Mouse (Mus musculus): Measurements from ENCODE around the gene Wfdc12. TPM values are rescaled to one million over a fixed set of nuclear protein-coding genes. Genes with fewer than 3 reads are reported as not detected.
"Not testable (repeated sequence)": the region's sequence is repeated elsewhere in the genome, so short reads cannot be mapped to it uniquely, and the experiment has no call there.

Wfdc12 gene
- polyA plus RNA-seq, 1 experiment, result 0.42 TPM

DNA sequence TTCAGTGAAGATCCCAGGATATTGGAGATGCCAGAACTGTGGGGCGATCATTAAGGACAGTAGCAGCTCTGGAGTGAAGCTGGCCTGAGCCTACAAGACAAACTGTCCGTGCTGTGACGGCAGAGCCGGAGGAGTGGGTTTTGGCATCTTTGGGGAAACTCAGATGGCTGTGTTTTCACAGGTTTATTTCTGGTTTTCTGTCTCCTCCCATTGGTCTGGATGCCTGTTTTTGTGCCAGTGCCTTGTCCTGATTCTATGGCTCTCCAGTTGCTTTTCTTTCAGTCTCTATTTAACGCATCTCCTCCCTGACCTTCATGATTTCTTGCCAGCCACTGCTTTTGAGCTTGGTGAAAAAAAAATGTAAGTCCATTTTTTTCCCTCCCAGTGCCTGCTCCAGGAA, 22.3 kb upstream of the Wfdc12 start:
- 93% methylated on average over 5 of the region's 5 CpGs for WGBS
- Histone ChIP-seq H3K27ac (ENCODE audit: control insufficient read depth, insufficient read depth, low read length) (no peak overlapping the region), H3K27me3 (ENCODE audit: control insufficient read depth, insufficient read depth, low read length) (no peaks in the 10 kb centered on the region), H3K36me3 (ENCODE audit: control insufficient read depth, insufficient read depth, low read length) (no peaks in the 10 kb centered on the region), H3K4me3 (ENCODE audit: control insufficient read depth, insufficient read depth, low read length) (no peak overlapping the region), H3K4me1 (replicated peaks; ENCODE audit: control insufficient read depth, insufficient read depth, low read length) (no peaks in the 10 kb centered on the region)
- no peak for DNase-seq
- TF ChIP-seq CTCF (IDR thresholded peaks at IDR 0.05; ENCODE audit: borderline replicate concordance, control insufficient read depth, extremely low read depth, insufficient read depth, low read length, poor library complexity) (no peak), POLR2A (IDR thresholded peaks at IDR 0.05; ENCODE audit: control insufficient read depth, extremely low read depth, insufficient read depth, low read length, poor library complexity) (no peak)

DNA sequence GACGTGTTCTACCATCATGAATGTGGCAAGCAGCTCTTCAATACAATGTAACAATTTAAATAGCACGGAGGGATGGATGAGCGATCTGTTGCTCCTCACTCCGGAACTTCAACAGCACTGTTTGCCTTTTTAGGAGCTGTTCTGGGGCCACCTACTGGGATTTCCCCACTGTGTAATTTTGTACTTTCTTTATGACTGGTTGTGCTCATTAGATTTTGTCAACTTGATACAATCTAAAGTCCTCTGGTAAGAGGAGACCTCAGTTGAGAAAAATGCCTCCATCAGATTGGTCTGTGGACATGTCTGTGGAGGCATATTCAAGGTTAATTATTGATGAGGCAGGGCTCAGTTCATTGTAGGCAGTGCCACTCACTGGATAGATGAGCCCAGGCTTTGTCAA, 20.5 kb upstream of the Wfdc12 start:
- no peaks in the 10 kb centered on the region for H3K36me3 ChIP-seq (ENCODE audit: control insufficient read depth, insufficient read depth, low read length)
- H3K27me3 ChIP-seq (ENCODE audit: control insufficient read depth, insufficient read depth, low read length), result no peaks in the 10 kb centered on the region
- TF ChIP-seq POLR2A (IDR thresholded peaks at IDR 0.05; ENCODE audit: control insufficient read depth, extremely low read depth, insufficient read depth, low read length, poor library complexity) (no peak), CTCF (IDR thresholded peaks at IDR 0.05; ENCODE audit: borderline replicate concordance, control insufficient read depth, extremely low read depth, insufficient read depth, low read length, poor library complexity) (no peak)
- DNase-seq, result no peak
- no peak overlapping the region for H3K4me3 ChIP-seq (ENCODE audit: control insufficient read depth, insufficient read depth, low read length)
- H3K4me1 ChIP-seq (replicated peaks; ENCODE audit: control insufficient read depth, insufficient read depth, low read length), result no peaks in the 10 kb centered on the region
- no peak overlapping the region for H3K27ac ChIP-seq (ENCODE audit: control insufficient read depth, insufficient read depth, low read length)
- WGBS, result 90% methylated on average over 4 of the region's 4 CpGs

DNA sequence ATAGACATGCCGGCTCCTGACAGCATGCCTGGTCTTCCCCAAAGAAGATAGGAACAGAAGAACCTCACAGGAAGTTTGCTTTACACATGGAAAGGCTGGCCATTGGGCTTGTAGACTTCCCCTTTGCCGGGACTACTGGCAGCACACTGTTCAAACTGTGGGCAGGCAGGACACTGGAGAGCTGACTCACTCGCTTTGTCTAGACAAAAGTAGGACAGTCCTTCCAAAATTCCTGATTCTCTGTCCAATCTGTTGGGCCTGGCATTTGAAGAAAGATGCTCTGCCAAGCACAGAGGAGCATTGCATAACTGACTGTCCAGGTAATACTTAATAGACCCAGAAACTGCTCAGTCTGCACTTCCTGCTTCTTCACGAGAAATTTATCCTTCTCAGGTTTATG, 16.3 kb upstream of the Wfdc12 start:
- no peak for DNase-seq
- TF ChIP-seq CTCF (IDR thresholded peaks at IDR 0.05; ENCODE audit: borderline replicate concordance, control insufficient read depth, extremely low read depth, insufficient read depth, low read length, poor library complexity), result no peak
- no peak for TF ChIP-seq POLR2A (IDR thresholded peaks at IDR 0.05; ENCODE audit: control insufficient read depth, extremely low read depth, insufficient read depth, low read length, poor library complexity)
- Histone ChIP-seq H3K4me1 (replicated peaks; ENCODE audit: control insufficient read depth, insufficient read depth, low read length) (no peaks in the 10 kb centered on the region), H3K4me3 (ENCODE audit: control insufficient read depth, insufficient read depth, low read length) (no peak overlapping the region), H3K27ac (ENCODE audit: control insufficient read depth, insufficient read depth, low read length) (no peak overlapping the region), H3K27me3 (ENCODE audit: control insufficient read depth, insufficient read depth, low read length) (no peaks in the 10 kb centered on the region), H3K36me3 (ENCODE audit: control insufficient read depth, insufficient read depth, low read length) (no peaks in the 10 kb centered on the region)
- 49% methylated on average over 4 of the region's 4 CpGs for WGBS

DNA sequence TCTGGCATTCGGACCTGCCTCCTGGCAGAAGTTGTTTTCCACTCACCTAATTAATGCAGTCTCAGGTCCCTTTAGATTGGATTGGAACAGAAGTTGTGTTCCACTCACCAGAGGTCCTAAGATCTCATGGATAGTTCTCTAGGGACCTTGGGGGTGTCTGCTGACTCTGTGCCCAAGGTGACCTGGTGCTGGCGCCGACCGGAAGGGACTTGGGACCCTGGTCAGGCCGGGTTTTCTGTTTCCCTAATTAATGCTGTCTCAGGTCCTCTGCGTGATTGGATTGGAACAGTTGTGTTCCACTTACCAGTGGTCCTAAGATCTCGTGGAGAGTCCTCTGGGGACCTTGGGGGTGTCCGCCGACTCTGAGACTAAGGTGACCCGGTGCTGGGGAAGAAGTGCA, 15.6 kb upstream of the Wfdc12 start:
- H3K4me3 ChIP-seq (ENCODE audit: control insufficient read depth, insufficient read depth, low read length); DNase-seq; H3K27me3 ChIP-seq (ENCODE audit: control insufficient read depth, insufficient read depth, low read length); H3K36me3 ChIP-seq (ENCODE audit: control insufficient read depth, insufficient read depth, low read length); H3K4me1 ChIP-seq (replicated peaks; ENCODE audit: control insufficient read depth, insufficient read depth, low read length); H3K27ac ChIP-seq (ENCODE audit: control insufficient read depth, insufficient read depth, low read length): not testable (repeated sequence)
- 95% methylated on average over 10 of the region's 10 CpGs for WGBS

DNA sequence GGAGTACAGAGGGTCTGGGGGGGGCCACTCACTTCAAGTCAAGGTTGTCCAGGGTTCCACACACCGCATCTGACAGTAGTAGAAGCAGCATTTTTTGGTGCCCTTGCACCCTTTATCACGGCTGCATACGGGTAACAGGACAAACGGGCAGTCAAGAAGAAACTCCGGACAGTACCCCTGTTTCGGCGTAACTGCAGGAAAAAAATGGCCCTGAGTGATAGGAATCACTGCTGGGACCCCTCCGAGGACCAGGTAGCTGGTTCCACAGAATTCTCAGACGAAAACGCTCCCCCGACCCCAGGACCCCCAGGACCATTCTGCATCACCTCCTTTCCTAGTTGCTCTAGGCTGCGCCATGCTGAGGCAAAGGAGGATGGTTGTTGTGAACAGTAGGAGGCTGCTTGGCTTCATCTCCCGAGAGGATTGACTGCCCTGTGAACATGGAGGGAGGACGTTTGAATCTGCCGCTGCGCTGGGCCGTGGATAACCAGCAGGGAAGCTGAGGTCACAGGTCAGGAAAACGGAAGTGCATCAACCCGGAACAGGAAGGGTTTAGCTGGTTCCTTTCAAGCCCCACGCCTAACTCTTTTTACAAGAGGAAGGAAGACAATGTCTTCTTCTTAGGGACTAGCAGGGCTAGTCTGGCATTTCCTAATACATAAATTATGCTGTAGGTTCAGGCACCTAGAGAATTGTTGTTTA, 9.4 kb upstream of the Wfdc12 start, which contains the start of gene Wfdc15a:
Gene Wfdc15a (minus strand): TSS at position 505 of the 702 bp plus-strand sequence.
- H3K27ac ChIP-seq (ENCODE audit: control insufficient read depth, insufficient read depth, low read length), result no peak within 1 kb of the TSS
- H3K4me3 ChIP-seq (ENCODE audit: control insufficient read depth, insufficient read depth, low read length), result no peak within 1 kb of the TSS
- no peaks in the 10 kb centered on the region for H3K4me1 ChIP-seq (replicated peaks; ENCODE audit: control insufficient read depth, insufficient read depth, low read length)
- DNase-seq, result no peak
- H3K27me3 ChIP-seq (ENCODE audit: control insufficient read depth, insufficient read depth, low read length), result no peaks in the 10 kb centered on the region
- no peak for TF ChIP-seq CTCF (IDR thresholded peaks at IDR 0.05; ENCODE audit: borderline replicate concordance, control insufficient read depth, extremely low read depth, insufficient read depth, low read length, poor library complexity)
- no peak for TF ChIP-seq POLR2A (IDR thresholded peaks at IDR 0.05; ENCODE audit: control insufficient read depth, extremely low read depth, insufficient read depth, low read length, poor library complexity)
- no peaks in the 10 kb centered on the region for H3K36me3 ChIP-seq (ENCODE audit: control insufficient read depth, insufficient read depth, low read length)
- WGBS, result 85% methylated on average over 20 of the region's 20 CpGs

DNA sequence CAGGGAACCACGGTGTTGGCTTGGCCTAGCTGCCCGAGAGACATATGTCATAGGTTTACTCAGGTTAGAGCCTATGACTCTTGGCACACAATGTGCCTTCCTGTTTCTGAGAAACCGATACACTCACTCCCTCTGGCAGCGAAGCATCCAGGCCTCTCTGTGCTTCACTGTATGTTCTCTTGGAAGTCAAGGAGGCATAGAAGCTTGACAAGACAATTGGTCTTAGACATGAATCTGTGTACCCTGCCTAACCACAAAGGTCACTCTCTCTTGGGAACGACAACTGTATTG, 6.2 kb upstream of the Wfdc12 start:
- DNase-seq, result no peak
- no peak overlapping the region for H3K4me3 ChIP-seq (ENCODE audit: control insufficient read depth, insufficient read depth, low read length)
- TF ChIP-seq POLR2A (IDR thresholded peaks at IDR 0.05; ENCODE audit: control insufficient read depth, extremely low read depth, insufficient read depth, low read length, poor library complexity), result no peak
- no peak for TF ChIP-seq CTCF (IDR thresholded peaks at IDR 0.05; ENCODE audit: borderline replicate concordance, control insufficient read depth, extremely low read depth, insufficient read depth, low read length, poor library complexity)
- H3K27ac ChIP-seq (ENCODE audit: control insufficient read depth, insufficient read depth, low read length), result no peak overlapping the region
- WGBS, result 91% methylated on average over 5 of the region's 5 CpGs
- no peaks in the 10 kb centered on the region for H3K27me3 ChIP-seq (ENCODE audit: control insufficient read depth, insufficient read depth, low read length)
- no peaks in the 10 kb centered on the region for H3K4me1 ChIP-seq (replicated peaks; ENCODE audit: control insufficient read depth, insufficient read depth, low read length)
- H3K36me3 ChIP-seq (ENCODE audit: control insufficient read depth, insufficient read depth, low read length), result no peaks in the 10 kb centered on the region
